Mouse (Mus musculus): ENCODE measurements around the gene Cisd1. TPM values are rescaled to one million over a fixed set of nuclear protein-coding genes. Genes with fewer than 3 reads are reported as not detected.
A peak's percentile ranks its signal among the peaks of the same experiment; 100 is the strongest.

Gene Cisd1
- polyA plus RNA-seq, 1 experiment from 2014 or later: 93.7 TPM

- TF ChIP-seq CTCF (IDR thresholded peaks at IDR 0.05; ENCODE audit: low read depth): no peak
- peak overlapping the region; percentile 81 for H3K4me3 ChIP-seq (ENCODE audit: low read depth, low read length)
- no peaks in the 10 kb centered on the region for H3K9me3 ChIP-seq (ENCODE audit: low read depth, low read length)
- no peak for ATAC-seq (ENCODE audit: insufficient read depth)
- H3K36me3 ChIP-seq (ENCODE audit: insufficient read depth): no peaks in the 10 kb centered on the region
- peaks cover 9% of the 10 kb centered on the region for H3K4me1 ChIP-seq (ENCODE audit: insufficient read depth)
- peak overlapping the region; percentile 82 for H3K4me2 ChIP-seq
- no peak overlapping the region for H3K27ac ChIP-seq (ENCODE audit: low read depth)
- WGBS: 22% methylated on average over 14 of the region's 14 CpGs
- DNase-seq: no peak
- H3K9ac ChIP-seq: peak overlapping the region; percentile 68
- H3K27me3 ChIP-seq (ENCODE audit: insufficient read depth, low read length): no peaks in the 10 kb centered on the region
These were observed 1.0 kb downstream of the Cisd1 start for GRCm38 (mm10) chr10:71343567-71344265.

GRCm38 (mm10) chr10:71343130-71343529, 1.6 kb downstream of the Cisd1 start:
- TF ChIP-seq CTCF (IDR thresholded peaks at IDR 0.05; ENCODE audit: low read depth): no peak
- WGBS: 83% methylated on average over 3 of the region's 3 CpGs
- ATAC-seq (ENCODE audit: insufficient read depth) (no peak), DNase-seq (no peak)
- H3K27ac ChIP-seq (ENCODE audit: low read depth): no peak overlapping the region
- H3K4me1 ChIP-seq (ENCODE audit: insufficient read depth): peaks cover 9% of the 10 kb centered on the region
- no peaks in the 10 kb centered on the region for H3K36me3 ChIP-seq (ENCODE audit: insufficient read depth)
- H3K4me3 ChIP-seq (ENCODE audit: low read depth, low read length): no peak overlapping the region
- no peaks in the 10 kb centered on the region for H3K9me3 ChIP-seq (ENCODE audit: low read depth, low read length)
- no peak overlapping the region for H3K9ac ChIP-seq
- no peak overlapping the region for H3K4me2 ChIP-seq
- H3K27me3 ChIP-seq (ENCODE audit: insufficient read depth, low read length): no peaks in the 10 kb centered on the region

- ATAC-seq (ENCODE audit: insufficient read depth): no peak
- peak; percentile 44 for TF ChIP-seq CTCF (IDR thresholded peaks at IDR 0.05; ENCODE audit: low read depth)
- 69% methylated on average over 7 of the region's 7 CpGs for WGBS
- no peaks in the 10 kb centered on the region for H3K9me3 ChIP-seq (ENCODE audit: low read depth, low read length)
- peaks cover 9% of the 10 kb centered on the region for H3K4me1 ChIP-seq (ENCODE audit: insufficient read depth)
- no peak overlapping the region for H3K9ac ChIP-seq
- H3K4me2 ChIP-seq: no peak overlapping the region
- no peaks in the 10 kb centered on the region for H3K36me3 ChIP-seq (ENCODE audit: insufficient read depth)
- H3K4me3 ChIP-seq (ENCODE audit: low read depth, low read length): no peak overlapping the region
- H3K27ac ChIP-seq (ENCODE audit: low read depth): no peak overlapping the region
- DNase-seq: peak; percentile 17
- no peaks in the 10 kb centered on the region for H3K27me3 ChIP-seq (ENCODE audit: insufficient read depth, low read length)
These were observed 2.5 kb downstream of the Cisd1 start for GRCm38 (mm10) chr10:71342030-71342805.

GRCm38 (mm10) chr10:71341290-71341689, 3.5 kb downstream of the Cisd1 start:
- Histone ChIP-seq H3K36me3 (ENCODE audit: insufficient read depth) (peaks cover 1% of the 10 kb centered on the region; the same call in 1 of the 2 replicates), H3K27me3 (ENCODE audit: insufficient read depth, low read length) (no peaks in the 10 kb centered on the region), H3K4me1 (ENCODE audit: insufficient read depth) (peaks cover 9% of the 10 kb centered on the region), H3K9me3 (ENCODE audit: low read depth, low read length) (no peaks in the 10 kb centered on the region), H3K27ac (ENCODE audit: low read depth) (no peak overlapping the region), H3K4me2 (no peak overlapping the region), H3K9ac (no peak overlapping the region), H3K4me3 (ENCODE audit: low read depth, low read length) (no peak overlapping the region)
- 95% methylated on average over 9 of the region's 9 CpGs for WGBS
- no peak for DNase-seq
- ATAC-seq (ENCODE audit: insufficient read depth): no peak
- TF ChIP-seq CTCF (IDR thresholded peaks at IDR 0.05; ENCODE audit: low read depth): no peak

- Histone ChIP-seq H3K4me2 (no peak overlapping the region), H3K9ac (no peak overlapping the region), H3K36me3 (ENCODE audit: insufficient read depth) (peaks cover 12% of the 10 kb centered on the region), H3K27me3 (ENCODE audit: insufficient read depth, low read length) (no peaks in the 10 kb centered on the region), H3K4me3 (ENCODE audit: low read depth, low read length) (no peak overlapping the region), H3K27ac (ENCODE audit: low read depth) (no peak overlapping the region), H3K9me3 (ENCODE audit: low read depth, low read length) (no peaks in the 10 kb centered on the region), H3K4me1 (ENCODE audit: insufficient read depth) (peaks cover 9% of the 10 kb centered on the region)
- TF ChIP-seq CTCF (IDR thresholded peaks at IDR 0.05; ENCODE audit: low read depth): no peak
- WGBS: 61% methylated on average over 2 of the region's 2 CpGs
- ATAC-seq (ENCODE audit: insufficient read depth): no peak
- no peak for DNase-seq
These were observed 4.6 kb downstream of the Cisd1 start for GRCm38 (mm10) chr10:71340195-71340594.

- TF ChIP-seq CTCF (IDR thresholded peaks at IDR 0.05; ENCODE audit: low read depth): no peak
- no peak overlapping the region for H3K4me2 ChIP-seq
- ATAC-seq (ENCODE audit: insufficient read depth) (no peak), DNase-seq (no peak)
- H3K27me3 ChIP-seq (ENCODE audit: insufficient read depth, low read length): no peaks in the 10 kb centered on the region
- no peak overlapping the region for H3K9ac ChIP-seq
- no peak overlapping the region for H3K4me3 ChIP-seq (ENCODE audit: low read depth, low read length)
- H3K36me3 ChIP-seq (ENCODE audit: insufficient read depth): peaks cover 19% of the 10 kb centered on the region
- peaks cover 9% of the 10 kb centered on the region for H3K4me1 ChIP-seq (ENCODE audit: insufficient read depth)
- 61% methylated on average over 4 of the region's 4 CpGs for WGBS
- H3K27ac ChIP-seq (ENCODE audit: low read depth): no peak overlapping the region
- no peaks in the 10 kb centered on the region for H3K9me3 ChIP-seq (ENCODE audit: low read depth, low read length)
These were observed 5.3 kb downstream of the Cisd1 start for GRCm38 (mm10) chr10:71339463-71339862.

- DNase-seq (peak; percentile 18), ATAC-seq (ENCODE audit: insufficient read depth) (no peak)
- Histone ChIP-seq H3K4me2 (no peak overlapping the region), H3K9me3 (ENCODE audit: low read depth, low read length) (no peaks in the 10 kb centered on the region), H3K27ac (ENCODE audit: low read depth) (no peak overlapping the region), H3K4me1 (ENCODE audit: insufficient read depth) (peaks cover 2% of the 10 kb centered on the region; the same call in 1 of the 2 replicates), H3K4me3 (ENCODE audit: low read depth, low read length) (no peak overlapping the region), H3K27me3 (ENCODE audit: insufficient read depth, low read length) (no peaks in the 10 kb centered on the region), H3K9ac (no peak overlapping the region), H3K36me3 (ENCODE audit: insufficient read depth) (peaks cover 22% of the 10 kb centered on the region)
- 67% methylated on average over 8 of the region's 8 CpGs for WGBS
- TF ChIP-seq CTCF (IDR thresholded peaks at IDR 0.05; ENCODE audit: low read depth): no peak
These were observed 6.4 kb downstream of the Cisd1 start for GRCm38 (mm10) chr10:71338156-71338905.

Measured in lung, embryonic 14.5 days (tissue).